Comparison of ENCODE assay signal across 9 mouse cellular contexts in genomic region chr9:65975886-65976285, GRCm38 (mm10).
DNase-seq lines count a peak whose midpoint lies in the region; ATAC-seq lines count a peak whose summit lies in the region.
"Had no signal": no experiment of that assay in that cellular context is flagged by ENCODE, and none has a peak within 500 bp of the region (broad histone marks: within the 10 kb centered on the region; RNA-seq: fewer than 3 reads in every experiment).

No protein-coding gene starts in this region.

- no peak overlapping the region for H3K4me2 ChIP-seq in hindbrain, embryonic 13.5 days
- H3K4me2 ChIP-seq: lung, embryonic 15.5 days had no signal

- peak; percentile 17 for DNase-seq in hindbrain, embryonic 10.5 days (ENCODE audit: low spot score)
- DNase-seq in 3T3-L1 (ENCODE audit: low read depth, low spot score) = peak; percentile 18
- DNase-seq in adrenal gland, postnatal 14 days = peak; percentile 58
- DNase-seq in gastrocnemius, postnatal 25 days = peak; percentile 8
- DNase-seq in frontal cortex, postnatal 10 days (ENCODE audit: low spot score in 2 of 2) = no peak
- no peak for DNase-seq in left cerebral cortex, adult 9 months (ENCODE audit: low spot score in 2 of 2)
- DNase-seq in yolk sac, embryonic 10.5 days (ENCODE audit: low spot score) = no peak

- no peaks in the 10 kb centered on the region for H3K36me3 ChIP-seq in hindbrain, embryonic 10.5 days
- H3K36me3 ChIP-seq in hindbrain, embryonic 13.5 days = no peaks in the 10 kb centered on the region
- H3K36me3 ChIP-seq: lung, embryonic 15.5 days had no signal

- H3K9ac ChIP-seq in hindbrain, embryonic 13.5 days = no peak overlapping the region
- H3K9ac ChIP-seq: lung, embryonic 15.5 days had no signal

- H3K27me3 ChIP-seq in hindbrain, embryonic 10.5 days (ENCODE audit: insufficient read depth, poor library complexity, severe bottlenecking) = no peaks in the 10 kb centered on the region
- H3K27me3 ChIP-seq in hindbrain, embryonic 13.5 days = no peaks in the 10 kb centered on the region
- H3K27me3 ChIP-seq: lung, embryonic 15.5 days had no signal

- H3K9me3 ChIP-seq in hindbrain, embryonic 10.5 days = no peaks in the 10 kb centered on the region
- no peaks in the 10 kb centered on the region for H3K9me3 ChIP-seq in hindbrain, embryonic 13.5 days
- H3K9me3 ChIP-seq: lung, embryonic 15.5 days had no signal

- H3K27ac ChIP-seq in hindbrain, embryonic 10.5 days = 0 out of 2 replicates have a peak overlapping the region, but pooled peaks have one; percentile 35
- no peak overlapping the region for H3K27ac ChIP-seq in hindbrain, embryonic 13.5 days
- H3K27ac ChIP-seq: lung, embryonic 15.5 days had no signal

- H3K4me1 ChIP-seq in hindbrain, embryonic 10.5 days (replicated peaks) = 0 out of 2 replicates have a peak, but pooled peaks cover 7% of the 10 kb centered on the region
- peaks cover 5% of the 10 kb centered on the region; the same call in 1 of the 2 replicates for H3K4me1 ChIP-seq in hindbrain, embryonic 13.5 days (replicated peaks)
- H3K4me1 ChIP-seq: lung, embryonic 15.5 days had no signal

- no peak overlapping the region for H3K4me3 ChIP-seq in hindbrain, embryonic 10.5 days
- H3K4me3 ChIP-seq in hindbrain, embryonic 13.5 days = no peak overlapping the region
- H3K4me3 ChIP-seq: lung, embryonic 15.5 days had no signal

- ATAC-seq in hindbrain, embryonic 13.5 days (ENCODE audit: low FRiP score) = no peak

Comparison
In these comparisons a context has a peak if more than half of its experiments do, and no peak if none do; other contexts are left out.
1. DNase-seq: peak in hindbrain, embryonic 10.5 days (single experiment), 3T3-L1 (single experiment), adrenal gland, postnatal 14 days (single experiment) and gastrocnemius, postnatal 25 days (single experiment); none in frontal cortex, postnatal 10 days (0 of 2), left cerebral cortex, adult 9 months (0 of 2) and yolk sac, embryonic 10.5 days (single experiment).